Mouse (Mus musculus) ES-Bruce4 (cell line): ENCODE results near the gene Rem1. TPM values are rescaled to one million over a fixed set of nuclear protein-coding genes. Genes with fewer than 3 reads are reported as not detected.

Experiments used
- H3K27ac ChIP-seq: 2 replicates; pipeline ENCODE4 v1.5.1; 2012; ENCODE audit warnings: low read length, inconsistent platforms; ENCODE audit not compliant: insufficient read depth
- H3K27me3 ChIP-seq: 2 replicates; pipeline ENCODE4 v1.6.1; 2012; ENCODE audit warnings: mild to moderate bottlenecking, low read length, inconsistent platforms; ENCODE audit not compliant: control insufficient read depth, poor library complexity, insufficient read depth, severe bottlenecking
- H3K36me3 ChIP-seq: 2 replicates; pipeline ENCODE4 v1.6.1; 2012; ENCODE audit warnings: inconsistent platforms, mild to moderate bottlenecking, low read length, moderate library complexity; ENCODE audit not compliant: control insufficient read depth, poor library complexity, insufficient read depth, severe bottlenecking
- H3K4me1 ChIP-seq: one replicate; pipeline ENCODE4 v1.8.1; 2011; ENCODE audit warnings: low read length; ENCODE audit not compliant: control insufficient read depth, insufficient read depth
- H3K4me3 ChIP-seq: 2 replicates; pipeline ENCODE4 v1.5.1; 2011; ENCODE audit warnings: low read depth, mild to moderate bottlenecking, low read length
- H3K9ac ChIP-seq: 2 replicates; pipeline ENCODE4 v1.6.1; 2012; ENCODE audit warnings: low read depth, mild to moderate bottlenecking, inconsistent platforms; ENCODE audit not compliant: poor library complexity, severe bottlenecking
- H3K9me3 ChIP-seq: replicated peaks from 2 replicates; pipeline ENCODE4 v1.6.1; 2012; ENCODE audit warnings: mild to moderate bottlenecking, low read length, inconsistent platforms; ENCODE audit not compliant: control insufficient read depth, poor library complexity, insufficient read depth, severe bottlenecking
- CTCF ChIP-seq: IDR thresholded peaks from one replicate; pipeline ENCODE4 v1.8.1; 2011; ENCODE audit warnings: low read depth, low read length
- EP300 ChIP-seq: IDR thresholded peaks from 2 replicates; pipeline ENCODE4 v1.6.1; 2011; ENCODE audit warnings: low read depth, low read length; ENCODE audit not compliant: insufficient read depth
- POLR2A ChIP-seq: IDR thresholded peaks from one replicate; pipeline ENCODE4 v1.8.1; 2011; ENCODE audit warnings: low read length; ENCODE audit not compliant: insufficient read depth
- polyA plus RNA-seq: library from polyadenylated mRNA; stranded (reverse); fragments of >200 nt; gene quantifications from 2 replicates; pipeline ENCODE4 v1.2.4, GENCODE M21; 2011; ENCODE audit warnings: low read depth; ENCODE audit not compliant: missing spikeins, insufficient read depth, insufficient read length

Rem1 gene
- polyA plus RNA-seq, 1 experiment, result 1.2 TPM

DNA sequence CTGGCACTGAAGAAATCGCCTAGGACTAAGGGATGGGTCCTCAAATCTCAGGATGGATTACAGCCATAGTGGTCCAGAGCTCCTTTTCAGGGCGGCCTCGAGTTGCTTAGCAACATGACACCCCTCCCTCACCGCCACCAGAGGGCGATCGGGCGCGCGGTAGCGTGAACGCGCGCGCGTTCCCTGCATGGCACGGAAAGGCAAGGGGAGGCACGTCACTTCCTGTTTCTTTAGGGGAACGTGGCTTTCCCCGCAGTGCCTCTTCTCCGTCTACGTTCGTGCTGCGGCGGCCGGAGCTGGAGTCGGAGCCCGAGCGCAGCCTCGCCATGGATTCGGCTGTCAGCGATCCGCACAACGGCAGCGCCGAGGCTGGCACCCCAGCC lies 42.5 kb downstream of the Rem1 start, which contains the start of gene H13:
H13 (plus strand) TSS at position 206 of the 383 bp plus-strand sequence.
- H3K9me3 ChIP-seq, result no peaks in the 10 kb centered on the region
- TF ChIP-seq CTCF (peak; percentile 96), EP300 (no peak; the same call in 1 of the 2 replicates), POLR2A (peak; percentile 89)

DNA sequence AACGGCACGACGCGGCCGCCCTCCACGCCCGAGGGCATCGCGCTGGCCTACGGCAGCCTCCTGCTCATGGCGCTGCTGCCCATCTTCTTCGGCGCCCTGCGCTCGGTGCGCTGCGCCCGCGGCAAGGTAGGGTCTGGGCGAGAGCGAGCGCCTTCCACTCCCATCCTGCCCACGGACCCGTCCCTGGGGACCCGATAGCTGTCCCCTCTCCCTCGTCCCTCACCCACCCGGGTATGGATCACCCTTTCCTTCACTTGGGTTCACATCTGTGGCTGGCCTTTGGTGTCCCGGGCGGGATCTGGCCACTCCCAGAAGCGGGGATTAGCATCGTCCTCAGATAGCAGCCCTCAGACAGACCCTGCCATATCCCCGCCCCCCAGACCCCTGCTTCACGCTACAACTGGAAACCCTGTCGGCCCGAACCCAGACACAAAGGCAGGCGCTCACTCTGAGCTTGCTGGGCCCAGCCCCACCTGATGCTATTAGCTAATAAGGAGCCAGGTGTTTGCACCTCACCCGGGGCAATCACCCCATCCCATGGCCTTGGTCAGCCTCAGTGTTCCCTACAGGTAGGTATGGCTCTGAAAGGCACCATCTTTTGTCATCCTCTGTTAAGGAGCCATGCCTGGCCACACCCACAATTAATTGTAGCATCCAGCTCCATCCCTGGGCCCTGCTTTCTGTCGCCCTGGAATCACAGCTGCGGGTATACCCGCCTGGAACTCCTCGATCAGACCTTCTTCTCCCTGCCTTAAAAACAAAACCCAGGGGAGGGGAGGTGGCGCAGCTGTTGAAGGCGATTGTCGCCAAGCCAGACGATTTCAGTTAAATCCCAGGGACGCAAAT lies 43.1 kb downstream of the Rem1 start:
- TF ChIP-seq POLR2A, result no peak
- no peak for TF ChIP-seq EP300
- TF ChIP-seq CTCF, result no peak
- Histone ChIP-seq H3K9ac (peak overlapping the region; percentile 79), H3K4me1 (peaks cover 2% of the 10 kb centered on the region), H3K27me3 (no peaks in the 10 kb centered on the region), H3K36me3 (no peaks in the 10 kb centered on the region; the same call in none of the 2 replicates), H3K4me3 (peak overlapping the region; percentile 84), H3K27ac (no peak overlapping the region), H3K9me3 (no peaks in the 10 kb centered on the region)

More for the DNA sequence above, 42.5 kb downstream of the Rem1 start, which contains the start of gene H13:
- Histone ChIP-seq H3K27ac (no peak within 1 kb of the TSS), H3K9ac (peak within 1 kb of the TSS; percentile 79), H3K36me3 (no peaks in the 10 kb centered on the region; the same call in 1 of the 2 replicates), H3K27me3 (no peaks in the 10 kb centered on the region), H3K4me1 (peaks cover 2% of the 10 kb centered on the region), H3K4me3 (peak within 1 kb of the TSS; percentile 84)

DNA sequence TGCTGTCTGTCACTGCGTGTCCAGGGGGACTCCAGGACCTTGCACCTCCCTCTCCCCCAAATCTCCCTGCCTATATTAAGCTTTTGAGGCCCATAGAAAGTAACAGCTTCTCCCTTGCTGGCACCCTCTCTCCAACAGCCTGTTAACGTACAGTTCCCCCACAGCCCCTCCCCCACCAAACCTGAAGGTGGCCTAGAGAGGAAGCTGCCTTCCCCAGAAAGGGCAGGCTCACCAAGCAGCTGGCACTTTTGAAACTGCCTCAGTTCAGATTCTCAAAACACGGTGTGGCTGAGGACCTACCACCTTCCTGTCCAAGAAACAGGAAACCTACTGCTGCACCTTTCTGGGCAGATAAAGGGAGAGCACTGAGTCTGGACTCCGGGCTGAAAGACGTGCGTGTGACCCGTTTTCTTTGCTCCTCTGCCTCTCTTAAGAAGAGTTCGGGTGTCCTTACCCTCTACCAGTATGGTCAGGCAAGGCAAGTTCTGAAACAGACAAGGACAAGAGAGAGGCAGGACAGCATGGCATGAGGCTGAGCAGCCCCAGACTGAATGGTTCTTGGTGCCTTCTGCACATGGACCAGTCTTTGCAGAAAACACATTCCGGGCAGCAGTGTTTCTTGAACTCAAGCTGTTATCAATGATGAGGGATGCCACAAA lies 44.4 kb downstream of the Rem1 start:
- H3K4me3 ChIP-seq, result no peak overlapping the region
- TF ChIP-seq POLR2A (no peak), CTCF (no peak), EP300 (no peak)
- H3K4me1 ChIP-seq, result peaks cover 2% of the 10 kb centered on the region
- H3K9ac ChIP-seq, result no peak overlapping the region
- H3K36me3 ChIP-seq, result no peaks in the 10 kb centered on the region; the same call in none of the 2 replicates
- H3K9me3 ChIP-seq, result no peaks in the 10 kb centered on the region
- H3K27me3 ChIP-seq, result no peaks in the 10 kb centered on the region
- no peak overlapping the region for H3K27ac ChIP-seq

DNA sequence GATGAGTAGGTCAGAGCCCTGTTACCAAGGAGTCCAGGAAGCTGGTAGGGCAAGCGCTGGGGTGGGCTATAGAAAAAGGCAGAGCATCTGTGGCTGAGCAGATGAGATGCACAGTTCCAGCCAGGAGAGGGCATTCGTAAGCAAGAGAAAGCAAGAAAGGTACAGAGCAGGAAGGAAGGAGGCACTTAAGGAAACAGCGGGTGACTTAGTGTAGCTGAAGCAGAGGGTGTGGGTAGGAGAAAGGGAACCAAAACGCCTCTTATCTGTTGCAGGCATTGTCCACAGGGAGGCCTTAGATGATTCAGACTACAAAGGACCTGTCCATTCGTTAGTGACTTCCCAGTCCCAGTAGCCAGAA lies 44.9 kb downstream of the Rem1 start:
- Histone ChIP-seq H3K9ac (no peak overlapping the region), H3K27ac (no peak overlapping the region)

DNA sequence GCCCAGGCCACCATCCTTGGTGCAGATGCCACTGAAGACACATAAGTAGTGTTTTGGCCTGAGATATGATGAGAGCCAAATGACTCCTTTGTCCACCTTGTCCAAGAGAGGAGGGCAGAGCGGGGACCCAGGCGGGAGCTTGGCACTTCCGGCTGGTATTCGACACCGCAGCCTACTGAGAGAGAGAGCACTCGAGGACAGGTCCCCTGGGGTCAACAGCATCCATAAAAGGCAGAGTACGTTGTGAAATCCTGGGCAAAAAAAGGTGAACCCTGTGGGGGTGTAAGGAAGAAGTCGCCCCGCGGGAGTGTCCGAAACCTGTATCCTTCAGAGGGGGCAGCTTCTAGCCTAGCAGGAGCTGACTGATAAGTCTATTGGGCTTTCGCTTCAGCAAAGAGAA lies 45.4 kb downstream of the Rem1 start:
- peaks cover 1% of the 10 kb centered on the region for H3K36me3 ChIP-seq

More for the DNA sequence above, 44.9 kb downstream of the Rem1 start:
- H3K9me3 ChIP-seq, result no peaks in the 10 kb centered on the region
- H3K27me3 ChIP-seq, result no peaks in the 10 kb centered on the region
- TF ChIP-seq EP300, result no peak
- TF ChIP-seq CTCF, result peak; percentile 49
- no peak overlapping the region for H3K4me3 ChIP-seq
- no peaks in the 10 kb centered on the region; the same call in none of the 2 replicates for H3K36me3 ChIP-seq
- peaks cover 2% of the 10 kb centered on the region for H3K4me1 ChIP-seq

More for the DNA sequence above, 45.4 kb downstream of the Rem1 start:
- Histone ChIP-seq H3K9ac (no peak overlapping the region), H3K27me3 (no peaks in the 10 kb centered on the region), H3K4me1 (peaks cover 2% of the 10 kb centered on the region), H3K9me3 (no peaks in the 10 kb centered on the region), H3K27ac (no peak overlapping the region), H3K4me3 (no peak overlapping the region)
- TF ChIP-seq CTCF (no peak), POLR2A (no peak), EP300 (no peak)
